Mouse (Mus musculus) ZHBTc4 (cell line): ENCODE measurements around the gene Zfp36l2.
"Not testable (repeated sequence)": the region's sequence is repeated elsewhere in the genome, so short reads cannot be mapped to it uniquely, and the experiment has no call there.

Experiments used
- DNase-seq: peaks from one replicate; pipeline ENCODE4 v3.0.0-alpha.2; 2011; ENCODE audit warnings: low read depth, low spot score

The Zfp36l2 gene

DNA sequence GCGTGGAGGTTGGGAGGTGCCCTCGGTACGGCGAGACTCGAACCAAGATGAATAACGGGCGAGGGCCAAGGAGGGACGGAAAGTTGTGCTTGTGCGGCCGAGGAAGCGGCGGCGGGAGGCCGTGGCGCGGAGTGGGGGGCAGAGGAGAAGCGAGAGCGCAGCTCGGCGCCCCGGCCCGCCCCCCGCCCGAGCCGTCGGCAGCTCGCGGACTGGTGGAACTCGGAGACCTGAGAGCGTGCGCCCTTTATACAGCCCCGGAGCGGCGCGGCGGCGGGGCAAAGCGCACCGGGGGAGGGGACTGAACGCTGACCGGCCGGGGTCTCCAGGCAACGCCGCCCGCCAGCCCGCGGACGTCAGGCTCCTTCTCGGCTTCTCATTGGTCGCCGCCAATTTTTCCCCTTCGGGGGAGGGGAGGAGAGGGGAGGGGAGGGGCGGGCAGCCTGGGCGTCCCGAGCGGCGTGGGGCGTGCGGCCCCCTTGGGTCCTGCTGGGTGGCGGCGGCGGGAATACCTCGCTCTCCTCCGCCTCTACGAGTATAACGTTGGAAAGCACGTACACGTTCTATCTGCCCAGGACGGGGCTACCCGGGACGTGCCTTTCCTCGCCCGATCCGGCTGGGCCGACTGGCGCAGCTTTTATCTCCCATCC, at the start of gene Zfp36l2:
Gene Zfp36l2 (minus strand): TSS at position 221 of the 647 bp plus-strand sequence.
- DNase-seq, result peak; percentile 90

DNA sequence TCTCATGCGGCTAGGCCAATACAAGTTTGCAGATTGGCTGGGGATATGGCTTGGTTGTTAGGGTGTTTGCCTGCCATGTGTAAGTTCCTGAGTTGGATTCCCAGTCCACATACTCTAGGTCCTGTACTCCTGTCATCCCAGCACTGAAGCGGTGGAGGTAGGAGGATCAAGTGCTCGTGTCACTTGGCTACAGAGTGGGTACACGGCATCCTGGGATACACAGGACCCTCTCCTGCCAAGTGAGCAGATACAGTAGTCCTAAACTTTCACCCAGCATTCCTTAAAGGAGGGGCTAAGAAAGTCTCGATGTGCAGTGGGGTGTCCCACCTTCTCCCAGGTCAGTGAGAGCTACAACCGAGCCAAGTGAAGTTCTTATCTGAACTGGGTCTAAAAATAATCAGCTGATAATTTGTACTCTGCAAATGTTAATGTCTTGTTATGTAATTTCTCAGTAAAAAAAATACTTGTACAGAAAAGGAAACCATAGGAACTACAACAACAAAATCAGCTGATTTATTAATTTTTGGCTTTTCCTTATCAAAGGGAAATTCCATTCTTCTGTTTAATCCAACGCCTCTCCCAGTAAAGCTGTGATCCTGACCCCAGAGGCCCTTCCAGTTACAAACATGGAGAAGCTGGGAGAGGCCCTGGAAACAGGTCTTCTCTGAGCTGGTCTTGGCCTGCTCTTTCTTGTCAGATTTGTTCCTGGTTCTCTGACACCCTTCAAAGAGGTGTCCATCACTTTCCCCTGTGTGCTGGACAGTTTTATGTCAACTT, 49.2 kb upstream of the Zfp36l2 start:
- DNase-seq, result no peak

GRCm38 (mm10) chr17:84235399-84235928, 47.7 kb upstream of the Zfp36l2 start:
- DNase-seq, result no peak

GRCm38 (mm10) chr17:84234785-84235184, 47.0 kb upstream of the Zfp36l2 start:
- DNase-seq, result not testable (repeated sequence)

DNA sequence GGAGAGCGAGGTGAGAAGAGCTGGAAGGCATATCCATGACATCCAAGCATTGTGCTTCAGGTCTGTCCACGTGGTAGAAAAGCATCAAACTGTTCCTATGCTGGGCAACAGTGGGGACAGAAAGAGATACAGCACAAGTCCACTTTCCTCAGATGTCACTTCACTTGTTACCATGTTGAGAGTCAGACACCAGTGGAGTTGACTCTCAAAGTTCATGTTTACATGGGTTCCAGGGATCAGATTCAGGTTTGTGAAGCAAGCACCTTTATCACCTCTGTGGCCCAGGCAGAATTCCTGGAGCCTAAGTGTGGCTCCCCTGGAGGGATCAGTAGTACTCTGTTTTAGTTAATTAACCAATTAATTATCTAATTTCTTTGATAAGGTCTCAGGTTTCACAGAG, 46.0 kb upstream of the Zfp36l2 start:
- no peak for DNase-seq

DNA sequence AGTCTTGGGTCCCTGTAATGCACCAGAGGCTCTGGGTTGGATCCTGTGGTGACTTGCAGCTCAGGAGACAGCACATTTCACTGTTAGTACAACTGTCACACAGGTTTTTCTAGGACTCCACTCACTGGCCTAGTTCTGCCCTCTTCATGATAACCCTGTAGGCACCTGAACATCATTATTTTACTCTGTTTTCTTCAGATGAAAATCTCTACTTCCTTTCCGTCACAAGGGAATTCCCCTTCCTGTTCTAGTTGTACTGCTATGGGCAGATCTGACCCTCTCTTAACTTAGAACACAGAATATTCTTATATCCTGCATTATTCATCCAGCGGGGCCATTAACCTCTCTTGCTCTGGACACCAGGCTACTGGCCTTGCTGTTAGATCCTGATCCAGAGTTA, 43.6 kb upstream of the Zfp36l2 start:
- no peak for DNase-seq

GRCm38 (mm10) chr17:84228223-84228622, 40.5 kb upstream of the Zfp36l2 start:
- no peak for DNase-seq

- no peak for DNase-seq
Observed at GRCm38 (mm10) chr17:84226681-84227080, 38.9 kb upstream of the Zfp36l2 start.

- DNase-seq, result no peak
Observed at GRCm38 (mm10) chr17:84226231-84226630, 38.5 kb upstream of the Zfp36l2 start.

DNA sequence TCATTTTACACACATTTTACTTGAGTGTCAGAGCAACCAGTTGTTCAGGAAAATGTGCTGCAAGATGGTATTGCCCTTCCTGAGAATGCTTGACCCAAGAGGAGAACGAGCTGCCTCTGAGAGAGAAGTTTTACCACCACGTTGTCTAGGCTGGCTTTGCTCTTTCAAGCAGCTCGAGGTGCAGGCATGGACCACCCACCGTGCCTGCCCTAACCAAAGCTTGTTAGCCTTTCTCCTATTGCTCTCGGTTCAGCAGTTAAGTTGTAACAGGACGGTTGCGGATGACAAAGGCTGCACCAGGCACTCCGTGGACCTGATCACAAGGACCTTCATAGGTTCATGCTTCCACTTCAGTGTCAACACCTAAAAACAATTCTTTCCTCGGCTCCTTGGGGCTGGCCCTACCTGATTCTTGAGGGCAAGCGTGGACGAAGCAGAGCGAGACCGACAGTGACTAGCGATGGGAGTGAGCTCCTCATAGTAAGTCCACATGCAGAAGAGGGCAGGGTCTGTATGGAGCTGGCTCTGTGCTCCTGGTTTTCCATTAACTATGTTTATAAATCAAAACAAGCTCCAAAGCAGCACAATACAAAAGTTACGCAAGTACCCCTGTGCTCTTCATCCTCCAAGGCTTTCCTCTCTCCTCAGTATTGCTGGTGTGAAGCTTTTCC, 36.6 kb upstream of the Zfp36l2 start:
- no peak for DNase-seq

- not testable (repeated sequence) for DNase-seq
Observed at GRCm38 (mm10) chr17:84218841-84219240, 31.1 kb upstream of the Zfp36l2 start.

DNA sequence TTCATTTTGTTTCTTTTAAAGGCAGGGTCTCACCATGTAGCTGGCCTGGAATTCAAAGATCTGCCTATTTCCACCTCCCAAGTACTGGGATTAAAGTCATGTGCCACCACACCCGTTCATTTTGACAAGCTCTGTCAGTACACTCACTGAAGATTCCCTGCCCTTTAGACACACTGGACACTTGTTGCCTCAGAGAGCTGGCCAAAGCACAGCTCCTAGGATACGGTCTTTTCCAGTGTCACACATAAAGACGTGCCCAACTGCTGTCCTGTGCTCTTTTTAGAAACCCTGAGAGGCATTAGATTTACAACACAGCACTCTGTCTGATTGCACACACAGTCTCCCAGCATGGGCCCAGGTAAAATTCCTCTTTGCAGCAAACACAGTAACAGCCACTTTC, 29.9 kb upstream of the Zfp36l2 start:
- DNase-seq, result no peak

DNA sequence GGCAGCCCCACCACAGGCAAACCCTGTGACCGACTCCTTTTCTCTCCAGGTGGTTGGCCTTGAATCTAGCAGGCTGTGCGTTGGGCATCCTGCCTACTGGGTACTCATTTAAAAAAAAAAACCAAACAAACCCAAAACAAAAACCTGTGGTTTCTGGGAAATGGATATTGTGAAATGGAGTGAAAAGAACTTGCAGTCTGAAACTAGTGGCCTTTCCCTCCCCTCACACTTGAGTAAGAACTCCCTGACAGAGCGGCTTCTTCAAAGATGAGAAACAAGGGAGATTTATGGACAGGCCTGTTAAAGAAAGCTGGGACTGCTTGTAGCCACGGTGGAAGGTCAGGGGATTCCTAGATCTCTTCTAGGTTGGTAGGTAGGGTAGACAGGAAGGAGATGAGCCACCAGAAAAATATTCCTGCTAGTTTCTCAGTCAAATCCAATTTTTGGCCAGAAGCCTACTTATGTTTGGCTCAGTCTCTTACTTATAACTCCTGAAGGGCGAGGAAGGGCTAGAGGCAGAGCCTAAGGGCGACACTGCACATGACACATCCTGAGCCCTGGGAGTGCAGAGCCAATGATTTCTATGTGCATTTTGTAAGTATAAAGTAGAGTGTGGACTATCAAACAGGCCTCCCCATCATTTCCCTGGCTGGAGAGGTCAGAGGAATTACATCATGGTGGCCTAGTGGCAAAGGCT, 27.7 kb upstream of the Zfp36l2 start:
- DNase-seq, result no peak

DNA sequence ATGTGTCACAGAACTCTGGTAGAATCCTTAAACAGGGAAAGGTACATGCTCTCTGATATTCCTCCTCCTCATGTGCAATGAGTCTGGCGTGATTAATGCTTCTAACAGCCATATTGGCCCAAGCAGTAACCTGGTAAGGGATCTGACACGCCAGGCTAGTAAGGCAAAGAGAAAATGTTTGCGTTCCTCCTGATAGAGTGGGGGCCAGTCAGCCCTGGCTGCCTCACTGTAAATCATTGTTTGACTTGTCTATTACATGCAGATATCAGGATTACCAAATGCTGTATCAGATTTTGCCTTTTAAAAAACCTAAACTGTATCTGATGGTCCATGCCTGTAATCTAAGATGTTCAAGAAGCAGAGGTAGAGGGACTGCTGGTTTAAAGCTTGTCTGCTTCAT, 25.7 kb upstream of the Zfp36l2 start:
- no peak for DNase-seq

DNA sequence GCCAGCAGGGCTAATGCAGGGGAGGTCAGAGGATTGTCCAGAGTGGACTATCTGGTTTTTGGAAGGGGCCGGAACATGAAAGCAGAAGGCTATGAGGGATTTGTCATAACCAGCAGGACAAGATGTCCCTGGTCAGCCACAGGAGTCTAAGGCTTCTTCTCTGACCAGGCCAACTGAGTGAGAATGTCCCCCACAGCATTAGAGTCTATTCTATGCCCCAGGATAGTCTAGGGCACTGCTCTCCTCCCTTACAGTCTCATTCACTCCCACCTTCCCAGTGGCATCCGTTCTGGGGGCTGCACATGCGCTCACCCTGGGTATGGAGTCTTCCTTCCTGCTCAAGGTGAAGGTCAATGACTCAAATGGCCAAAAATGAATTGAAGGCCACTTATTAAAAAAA, 19.9 kb upstream of the Zfp36l2 start:
- no peak for DNase-seq

DNA sequence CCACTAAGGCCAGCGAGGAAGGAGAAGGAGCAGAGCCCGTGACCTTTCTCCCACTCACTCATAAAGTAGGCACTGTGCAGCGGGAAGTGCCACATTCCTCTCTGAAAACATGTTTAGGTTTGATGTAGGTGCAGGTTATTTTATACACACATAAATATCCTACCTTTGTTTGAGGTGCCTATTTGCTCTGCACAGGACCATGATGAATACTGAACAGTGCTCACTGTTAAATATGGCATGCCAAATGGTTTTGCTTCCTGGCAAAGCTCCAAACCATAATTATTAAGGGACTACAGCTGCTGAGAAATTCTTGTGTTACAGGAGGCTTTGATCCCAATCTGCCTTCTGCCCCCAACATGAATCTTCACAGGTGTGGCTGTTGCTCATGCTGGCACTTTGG, 18.5 kb upstream of the Zfp36l2 start:
- DNase-seq, result no peak

DNA sequence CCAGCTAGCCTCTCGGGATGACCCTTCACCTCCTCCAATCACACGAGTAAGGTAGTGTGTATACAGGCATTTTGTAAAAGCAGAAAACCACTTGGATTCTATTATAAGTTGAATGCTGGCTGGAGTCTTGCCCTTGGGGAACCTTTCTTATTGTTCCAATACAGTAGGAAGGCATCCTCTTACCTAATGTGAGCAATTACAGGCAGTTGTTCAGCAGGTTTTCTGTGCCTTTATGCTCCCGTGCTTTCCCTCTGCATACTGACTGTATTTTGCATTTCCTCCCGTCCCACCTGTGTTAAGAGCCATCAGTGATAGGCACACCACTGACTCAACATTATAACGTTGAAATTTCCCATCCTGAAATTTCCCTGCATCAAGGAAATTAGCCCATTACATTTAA, 17.2 kb upstream of the Zfp36l2 start:
- no peak for DNase-seq

DNA sequence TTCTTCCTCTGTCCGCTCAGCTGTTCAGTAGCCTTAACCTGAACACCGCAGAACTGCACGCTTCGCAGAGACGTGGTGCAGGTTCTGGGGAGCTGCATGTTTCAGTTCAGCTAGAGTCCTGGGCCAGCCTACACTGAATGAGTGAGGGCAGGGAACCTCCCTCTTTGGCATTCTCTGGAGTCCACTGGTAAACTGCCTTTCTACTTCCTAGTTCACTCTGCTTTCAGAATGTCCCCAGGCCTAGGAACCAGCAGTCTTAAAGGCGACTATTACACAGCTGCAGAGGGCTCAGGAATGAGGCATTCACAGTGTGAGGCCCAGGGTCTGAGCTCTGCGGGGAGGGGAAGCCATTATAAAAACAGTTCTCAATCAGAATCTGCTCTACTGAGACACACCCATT, 15.6 kb upstream of the Zfp36l2 start:
- DNase-seq, result peak; percentile 56

DNA sequence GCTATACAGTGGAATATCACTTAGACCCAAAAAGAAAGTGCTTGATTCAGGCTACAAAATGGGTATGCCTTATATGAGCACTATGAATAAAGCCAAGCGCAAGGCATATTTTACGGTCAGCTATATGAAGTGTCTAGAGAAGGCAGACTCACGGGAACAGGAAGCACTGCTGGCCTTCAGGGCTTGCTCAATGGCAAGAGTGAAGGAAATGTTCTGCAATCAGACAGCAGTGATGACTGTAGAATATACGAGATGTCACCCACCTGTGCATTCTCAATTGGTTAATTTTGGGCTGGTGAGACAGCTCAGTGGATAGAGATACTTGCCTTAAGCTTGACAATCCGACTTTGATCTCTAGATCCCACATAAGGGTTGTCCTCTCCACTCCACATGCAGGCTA, 13.4 kb upstream of the Zfp36l2 start:
- no peak for DNase-seq

- peak; percentile 18 for DNase-seq
Observed at GRCm38 (mm10) chr17:84197912-84198344, 10.2 kb upstream of the Zfp36l2 start.

- DNase-seq, result no peak
Observed at GRCm38 (mm10) chr17:84196329-84196728, 8.6 kb upstream of the Zfp36l2 start.

- DNase-seq, result no peak
Observed at GRCm38 (mm10) chr17:84195835-84196234, 8.1 kb upstream of the Zfp36l2 start.
